Mouse (Mus musculus) right cerebral cortex, postnatal 10 days (tissue): ENCODE measurements around the gene Gm49776.
A peak's percentile ranks its signal among the peaks of the same experiment; 100 is the strongest.
"Not testable (repeated sequence)": the region's sequence is repeated elsewhere in the genome, so short reads cannot be mapped to it uniquely, and the experiment has no call there.

ENCODE experiments used
- DNase-seq, 2 experiments: peaks; one replicate each; pipeline ENCODE4 v3.0.0; 2021; ENCODE audit warnings: low spot score in 2 of 2

Gene Gm49776

DNA sequence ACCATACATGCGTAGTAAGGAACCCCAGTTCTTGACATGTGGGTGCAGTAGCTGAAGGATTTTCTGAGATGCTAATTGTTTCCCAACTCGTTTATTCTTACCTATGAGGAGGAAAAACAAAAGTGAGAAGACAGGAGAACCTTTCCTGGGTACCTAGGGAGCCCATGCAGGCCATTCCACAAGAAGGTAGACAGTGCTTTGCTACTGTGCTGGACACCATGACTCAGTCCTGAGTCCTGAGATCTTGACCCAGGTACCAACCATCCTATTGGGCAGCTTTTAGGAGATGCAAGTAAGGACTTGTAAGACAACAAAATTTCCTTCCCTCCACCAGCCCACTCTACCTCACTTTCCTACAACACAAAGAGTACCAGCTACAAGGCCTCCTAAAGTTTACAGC lies at the start of gene Gm49776:
Gene Gm49776, minus strand, starts transcription at position 101 of the 400 bp plus-strand sequence.
- DNase-seq, result no peak

DNA sequence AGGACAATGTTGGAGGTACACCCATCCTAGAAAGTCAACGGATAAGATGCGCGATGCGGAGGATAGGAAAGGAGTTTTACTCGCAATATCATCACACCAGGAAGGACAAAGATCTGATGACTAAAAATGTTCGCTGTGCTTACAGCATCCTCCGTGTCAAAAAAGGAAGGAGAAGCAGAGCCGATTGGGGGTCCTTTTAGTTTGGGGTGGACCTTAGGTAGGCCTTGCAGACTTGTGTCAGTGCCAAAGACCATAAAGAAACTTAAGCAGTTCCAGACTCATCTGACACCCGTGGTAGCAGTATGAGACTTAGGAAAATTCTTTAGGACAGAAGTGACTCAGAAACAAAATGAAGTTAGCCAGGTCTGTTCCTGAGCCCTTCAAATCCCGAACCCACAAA lies 31.5 kb upstream of the Gm49776 start:
- DNase-seq, result not testable (repeated sequence)

DNA sequence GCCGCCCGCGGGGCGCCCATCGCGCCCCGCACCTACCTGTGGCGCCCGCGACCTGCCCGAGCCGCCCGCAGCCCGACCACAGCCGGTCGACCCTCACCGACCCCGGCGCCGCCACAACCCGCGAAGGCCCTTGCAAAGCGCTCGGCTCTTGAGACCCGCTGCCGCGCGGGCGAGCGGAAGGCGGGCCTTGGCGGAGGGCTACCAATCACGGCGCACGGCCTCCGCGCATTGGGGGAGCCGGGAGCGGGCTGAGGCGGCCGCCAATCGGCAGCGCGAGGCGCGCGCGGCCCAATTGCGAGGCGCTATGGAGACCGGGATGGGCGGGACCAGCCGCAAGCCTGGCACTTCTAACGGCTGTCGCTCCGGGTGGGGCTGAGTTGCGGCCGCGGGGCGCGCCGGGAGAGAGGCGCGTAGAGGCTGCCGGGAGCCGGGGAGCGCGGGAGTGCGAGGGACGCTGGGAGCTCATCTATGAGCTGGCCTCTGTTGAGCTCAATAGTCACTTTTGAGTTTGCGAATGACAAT lies 31.0 kb upstream of the Gm49776 start, which contains the start of gene Dgcr8:
Gene Dgcr8, minus strand, starts transcription at position 180 of the 522 bp plus-strand sequence.
- DNase-seq, result peak; percentile 99

DNA sequence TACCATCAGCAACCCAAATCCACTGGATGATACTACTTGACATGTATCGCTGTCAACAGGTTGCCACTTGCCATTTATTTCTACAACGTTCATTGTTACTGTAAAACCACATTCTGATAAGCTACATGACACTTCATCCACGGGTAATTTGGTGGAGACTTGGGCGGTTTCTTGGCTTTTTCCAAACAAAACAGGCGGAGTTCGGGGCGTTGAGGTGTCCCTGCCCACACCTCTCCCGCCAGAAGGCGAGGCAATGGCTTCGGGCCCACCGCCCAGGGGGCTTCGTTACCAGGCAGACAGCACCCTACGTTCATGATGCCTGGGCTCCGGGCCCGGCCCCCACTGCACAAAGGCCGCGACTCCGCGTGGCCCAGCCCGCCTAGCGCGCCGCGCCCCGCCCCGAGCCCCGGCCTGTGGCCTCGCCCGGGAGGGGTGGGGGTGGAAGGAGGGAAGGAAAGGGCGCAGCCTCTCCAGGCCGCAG lies 30.5 kb upstream of the Gm49776 start:
- DNase-seq, result peak; percentile 61 to 70

DNA sequence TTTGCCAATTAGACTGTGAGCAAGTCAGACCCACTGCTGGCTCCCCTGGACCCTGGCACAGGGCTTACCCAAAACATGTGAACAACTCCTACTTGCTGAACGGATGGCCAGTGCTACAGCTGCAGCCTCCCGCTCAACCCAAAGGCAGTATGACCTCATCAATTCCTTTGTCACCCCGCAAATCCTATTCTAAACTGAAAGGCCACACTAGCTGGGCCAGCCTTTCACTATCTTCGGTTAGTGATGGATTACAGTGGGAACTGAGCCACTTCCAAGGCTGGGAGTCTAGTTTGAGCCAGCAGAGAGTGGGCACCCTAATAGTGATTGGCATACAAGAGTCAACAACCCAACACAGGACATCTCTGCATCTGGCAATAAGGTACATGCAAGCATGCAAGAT lies 30.0 kb upstream of the Gm49776 start:
- peak in 1 of 2 experiments; percentile 21 for DNase-seq

DNA sequence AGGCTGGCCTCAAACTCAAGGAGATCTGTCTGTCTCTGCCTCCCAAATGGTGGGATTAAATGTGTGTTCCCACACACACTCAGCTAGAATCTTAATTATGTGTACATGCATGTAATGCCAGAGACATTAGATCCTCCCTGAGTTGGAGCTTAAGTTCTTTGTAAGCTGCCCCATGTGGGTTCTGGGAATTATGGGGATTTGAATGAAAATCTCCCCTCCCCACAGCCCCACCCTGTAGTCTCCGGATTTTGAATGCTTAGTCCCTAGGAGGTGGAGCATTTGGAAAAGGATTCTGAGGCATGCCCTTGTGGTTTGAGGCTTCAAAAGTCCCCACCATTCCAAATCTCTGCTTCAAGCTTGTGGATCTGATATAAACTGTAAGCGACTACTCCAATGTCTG lies 17.0 kb upstream of the Gm49776 start:
- DNase-seq, result no peak

DNA sequence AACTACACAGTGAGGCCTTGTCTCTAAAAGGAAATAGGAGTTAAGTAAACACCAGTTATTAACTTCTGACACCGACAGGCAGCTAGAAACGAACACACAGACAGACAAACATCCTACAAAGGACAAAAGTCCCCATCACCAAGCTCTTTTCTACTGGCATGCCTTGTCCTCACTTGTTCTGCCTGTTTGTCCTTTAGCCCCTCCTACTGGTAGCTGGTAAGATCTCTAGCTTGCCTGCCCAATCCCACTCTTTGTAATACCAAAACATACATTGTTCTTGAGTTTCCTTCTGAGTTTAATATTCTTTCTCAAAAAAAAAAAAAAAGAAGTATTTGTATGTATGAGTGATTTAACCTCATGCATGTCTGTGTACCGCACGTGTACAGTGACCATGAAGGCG lies 10.1 kb upstream of the Gm49776 start:
- no peak for DNase-seq

DNA sequence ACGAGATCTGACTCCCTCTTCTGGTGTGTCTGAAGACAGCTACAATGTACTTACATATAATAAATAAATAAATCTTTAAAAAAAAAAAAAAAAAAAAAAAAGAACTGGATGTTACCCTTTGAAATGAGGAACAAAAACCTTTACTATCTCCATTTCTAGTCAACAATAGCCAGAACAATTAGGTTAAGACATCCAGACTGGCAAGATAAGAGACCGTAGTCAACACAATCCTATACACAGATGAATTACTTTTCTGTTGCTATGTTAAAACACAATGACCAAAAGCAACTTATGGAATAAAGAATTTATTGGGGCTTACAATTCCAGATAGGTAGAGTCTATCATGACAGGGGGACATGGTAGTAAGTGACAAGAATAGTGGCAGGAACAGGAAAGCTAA lies 6.9 kb upstream of the Gm49776 start:
- DNase-seq, result no peak

DNA sequence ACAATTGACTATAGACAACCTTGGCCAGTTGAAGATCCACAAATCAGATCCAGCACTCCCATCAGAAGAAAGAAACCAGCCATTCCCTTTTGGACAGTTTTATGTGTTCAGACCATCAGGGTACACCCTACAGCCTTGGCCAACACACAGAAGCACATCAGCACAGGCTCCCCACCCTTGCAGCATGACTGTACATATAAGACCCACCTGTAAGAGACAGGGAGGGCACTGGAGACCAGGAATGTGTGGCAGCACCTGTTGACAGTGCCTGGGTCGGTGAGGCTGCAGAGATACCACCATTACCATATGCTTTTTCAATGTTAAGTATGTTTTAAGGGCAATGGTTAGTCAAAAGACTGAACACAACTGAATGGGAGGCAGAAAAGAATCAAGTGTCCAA lies 4.3 kb downstream of the Gm49776 start:
- peak in 1 of 2 experiments; percentile 25 for DNase-seq

DNA sequence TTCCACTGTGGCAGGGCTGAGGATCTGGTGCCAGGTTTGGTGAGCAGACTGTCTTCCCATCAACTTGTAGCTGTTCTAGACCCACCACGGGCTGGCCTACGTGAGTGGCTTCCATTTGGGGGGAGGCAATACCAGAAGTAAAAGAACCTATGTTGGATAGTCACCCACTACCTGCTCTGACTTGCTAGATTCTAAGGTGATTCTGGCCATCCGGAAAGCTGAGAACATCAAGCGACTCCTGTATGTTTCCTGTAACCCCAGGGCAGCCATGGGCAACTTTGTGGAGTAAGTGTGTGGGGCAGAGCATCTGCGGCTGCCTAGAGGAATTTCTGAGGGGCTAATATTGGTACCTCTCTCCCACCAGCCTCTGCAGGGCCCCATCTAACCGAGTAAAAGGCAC lies 5.4 kb downstream of the Gm49776 start:
- DNase-seq, result no peak

DNA sequence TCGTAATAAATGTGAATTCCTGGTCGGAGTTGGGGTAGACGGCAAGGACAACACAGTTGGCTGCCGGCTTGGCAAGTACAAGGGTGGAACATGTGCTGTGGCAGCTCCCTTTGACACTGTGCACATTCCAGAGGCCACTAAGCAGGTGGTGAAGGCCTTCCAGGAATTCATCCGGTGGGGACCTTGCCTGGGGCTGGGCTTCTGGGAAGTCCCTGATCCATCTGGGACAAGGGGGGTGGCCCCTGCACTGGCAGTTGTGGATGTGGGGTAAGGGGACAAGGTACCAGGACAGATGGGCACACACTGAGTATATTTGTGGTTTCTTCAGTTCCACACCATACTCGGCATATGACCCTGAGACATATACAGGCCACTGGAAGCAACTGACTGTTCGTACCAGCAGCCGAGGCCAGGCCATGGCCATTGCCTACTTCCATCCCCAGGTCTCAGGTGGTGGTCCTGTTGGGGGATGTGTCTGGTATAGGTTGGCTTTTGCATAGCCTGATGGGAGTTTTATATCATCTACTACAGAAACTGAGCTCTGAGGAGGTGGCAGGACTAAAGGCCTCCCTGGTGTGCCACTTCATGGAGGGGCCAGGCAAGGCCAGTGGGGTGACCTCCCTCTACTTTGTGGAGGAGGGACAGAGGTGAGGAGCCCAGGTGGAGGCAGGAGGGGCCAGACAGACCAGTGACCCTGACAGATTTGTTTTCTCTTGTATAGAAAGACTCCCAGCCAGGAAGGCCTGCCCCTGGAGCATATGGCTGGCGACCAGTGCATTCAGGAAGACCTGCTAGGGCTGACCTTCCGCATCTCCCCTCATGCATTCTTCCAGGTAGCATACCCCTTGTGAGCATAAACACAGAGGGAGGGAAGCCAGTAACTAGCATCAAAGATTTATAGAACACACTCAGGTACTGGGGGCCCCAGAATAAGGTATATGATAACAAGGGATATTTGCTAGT lies 7.0 kb downstream of the Gm49776 start:
- DNase-seq, result peak in 1 of 2 experiments; percentile 40

DNA sequence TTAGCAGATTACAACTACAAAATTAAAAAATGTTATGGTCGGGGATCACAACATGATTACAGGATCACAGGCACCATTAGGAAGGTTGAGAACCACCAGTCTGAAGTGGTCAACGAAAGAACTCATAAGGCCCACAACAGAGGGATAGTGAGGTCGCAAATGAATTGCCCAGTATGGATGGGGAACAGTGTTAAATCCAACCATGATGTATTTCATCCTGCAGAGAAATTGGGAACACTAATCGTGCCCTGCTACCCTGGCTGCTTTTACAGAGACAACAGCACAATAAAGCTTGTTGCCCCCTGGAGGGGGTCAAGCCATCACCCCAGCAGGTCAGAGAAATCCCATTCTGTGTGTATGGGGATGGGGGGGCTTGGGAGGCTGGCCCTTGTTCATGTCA lies 7.9 kb downstream of the Gm49776 start:
- peak in 1 of 2 experiments; percentile 30 for DNase-seq

DNA sequence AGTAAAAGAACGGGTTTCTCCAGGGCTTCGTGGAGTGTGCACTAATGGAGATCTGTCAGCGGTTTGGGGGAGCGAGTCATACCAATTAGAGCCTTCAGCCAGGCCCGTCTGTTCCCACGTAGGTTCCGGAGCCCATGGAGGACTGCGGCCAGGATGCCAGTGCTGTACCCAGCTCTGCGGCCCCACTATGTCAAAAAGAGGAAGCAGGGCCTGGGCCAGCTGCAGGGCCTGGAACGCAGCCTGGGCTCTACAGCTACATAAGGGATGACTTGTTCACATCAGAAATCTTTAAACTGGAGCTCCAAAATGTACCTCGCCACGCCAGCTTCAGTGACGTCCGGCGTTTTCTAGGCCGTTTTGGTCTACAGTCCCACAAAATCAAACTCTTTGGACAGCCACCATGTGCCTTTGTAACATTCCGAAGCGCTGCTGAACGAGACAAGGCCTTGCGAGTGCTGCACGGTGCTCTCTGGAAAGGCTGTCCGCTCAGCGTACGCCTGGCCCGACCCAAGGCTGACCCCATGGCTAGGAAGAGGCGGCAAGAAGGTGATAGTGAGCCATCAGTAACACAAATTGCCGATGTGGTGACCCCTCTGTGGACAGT lies 8.7 kb downstream of the Gm49776 start:
- DNase-seq, result peak; percentile 72 to 81

DNA sequence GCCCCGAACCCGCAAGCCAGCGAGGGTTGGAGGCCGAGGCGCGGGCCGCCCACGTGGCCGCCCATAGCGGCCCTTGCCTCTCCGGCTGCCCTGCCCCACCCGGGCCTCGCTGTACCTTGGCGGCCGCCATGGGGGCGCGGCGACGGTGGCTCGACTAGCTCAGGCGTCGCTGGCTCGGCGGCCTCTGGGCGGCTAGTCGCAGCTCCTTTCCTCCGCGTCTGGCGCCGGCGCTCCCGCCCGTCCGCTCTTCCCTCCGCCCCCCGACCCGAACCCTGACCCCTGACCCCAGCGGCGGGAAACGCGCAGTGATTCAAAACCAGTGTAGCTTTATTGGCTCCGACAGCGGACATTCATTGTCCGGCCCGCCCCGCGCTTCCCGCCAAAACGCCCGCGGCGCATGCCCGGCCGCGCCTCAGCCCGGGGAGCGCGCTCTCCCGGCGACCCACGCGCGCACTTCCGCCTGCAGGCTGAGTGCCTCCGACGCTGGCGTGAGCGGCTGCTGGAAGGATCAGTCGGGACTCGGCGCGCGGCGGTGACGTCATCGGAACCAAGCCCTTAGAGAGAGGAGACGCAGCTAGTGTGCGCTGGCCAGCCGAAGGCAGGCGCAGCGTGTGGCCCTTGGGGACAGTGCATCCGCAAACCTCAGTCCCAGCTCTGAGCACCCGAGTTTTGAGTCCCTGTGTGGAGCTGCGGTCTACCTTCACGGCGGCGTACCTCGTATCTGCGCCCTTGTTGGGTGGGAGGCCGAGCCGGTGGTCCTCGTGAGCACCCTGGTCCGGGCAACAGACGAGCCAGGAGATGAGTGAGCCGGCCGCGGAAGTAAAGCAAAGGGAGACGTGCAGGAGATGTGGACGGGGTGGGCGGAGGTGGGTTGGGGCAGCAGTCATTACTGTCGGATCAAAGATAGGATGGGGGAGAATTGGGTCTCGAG lies 9.4 kb downstream of the Gm49776 start, which contains the start of the genes Trmt2a and Ranbp1:
Gene Trmt2a, plus strand, starts transcription at position 247 of the 931 bp plus-strand sequence.
Gene Ranbp1, minus strand, starts transcription at position 300 of the 931 bp plus-strand sequence.
- DNase-seq, result peak; percentile 99 to 100

DNA sequence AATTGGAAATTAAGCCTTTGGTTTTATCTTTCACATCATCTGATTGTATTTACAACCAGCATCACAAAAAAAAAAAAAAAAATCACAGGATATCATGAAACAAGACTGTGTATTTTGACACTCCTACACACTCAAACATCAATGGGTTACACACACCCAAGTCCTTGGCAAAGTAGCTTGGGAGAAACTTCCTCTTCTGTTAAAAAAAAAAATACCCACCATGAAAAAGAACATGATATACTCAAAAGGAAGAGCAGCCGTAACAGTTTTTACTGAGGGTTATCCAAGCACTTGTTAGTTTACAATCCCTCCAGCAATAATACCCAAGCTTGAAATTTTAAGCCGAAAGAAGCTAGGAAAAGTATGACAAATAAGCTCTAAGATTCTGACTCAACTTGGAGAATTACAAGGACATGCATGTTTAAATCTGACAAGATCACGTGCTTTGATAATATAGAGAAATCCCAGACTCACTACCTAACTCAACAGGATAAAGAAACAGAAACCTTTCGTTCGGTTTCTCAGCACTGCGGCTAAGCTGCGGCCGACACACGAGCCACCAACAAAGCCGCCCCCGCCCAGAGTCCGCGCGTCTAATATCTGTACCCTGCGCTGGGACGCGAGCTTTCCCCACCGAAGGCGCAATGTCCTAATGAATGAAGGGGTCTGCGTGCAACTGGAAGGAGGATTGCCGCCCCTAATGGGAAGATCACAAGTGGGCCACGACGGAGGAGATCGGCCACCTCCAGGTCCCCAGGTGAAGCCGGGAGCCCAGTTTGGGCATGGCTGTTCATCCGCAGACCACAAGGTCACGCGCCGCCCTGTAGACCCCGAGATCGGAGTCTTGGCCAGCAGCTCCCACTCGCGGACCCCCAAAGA lies 10.4 kb downstream of the Gm49776 start:
- DNase-seq, result no peak

DNA sequence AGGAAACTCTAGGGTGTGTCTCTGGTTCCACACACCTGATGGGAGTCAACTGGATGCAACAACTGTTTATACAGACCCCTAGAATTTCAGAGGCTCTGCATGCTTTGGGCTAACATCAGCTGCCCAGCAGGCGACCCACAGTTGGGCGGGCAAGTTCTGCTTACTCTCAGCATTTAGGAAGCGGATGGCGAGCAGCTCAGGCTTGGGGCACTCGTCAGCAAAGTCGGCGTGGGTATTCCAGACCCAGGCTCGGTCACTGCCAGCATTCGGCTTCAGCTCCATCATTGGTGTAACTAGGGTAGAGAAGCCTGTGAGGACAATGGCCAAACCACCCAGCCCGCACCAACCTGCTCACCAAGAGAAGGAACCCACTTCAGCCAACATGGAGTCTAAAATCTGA lies 16.5 kb downstream of the Gm49776 start:
- DNase-seq, result peak in 1 of 2 experiments; percentile 34

DNA sequence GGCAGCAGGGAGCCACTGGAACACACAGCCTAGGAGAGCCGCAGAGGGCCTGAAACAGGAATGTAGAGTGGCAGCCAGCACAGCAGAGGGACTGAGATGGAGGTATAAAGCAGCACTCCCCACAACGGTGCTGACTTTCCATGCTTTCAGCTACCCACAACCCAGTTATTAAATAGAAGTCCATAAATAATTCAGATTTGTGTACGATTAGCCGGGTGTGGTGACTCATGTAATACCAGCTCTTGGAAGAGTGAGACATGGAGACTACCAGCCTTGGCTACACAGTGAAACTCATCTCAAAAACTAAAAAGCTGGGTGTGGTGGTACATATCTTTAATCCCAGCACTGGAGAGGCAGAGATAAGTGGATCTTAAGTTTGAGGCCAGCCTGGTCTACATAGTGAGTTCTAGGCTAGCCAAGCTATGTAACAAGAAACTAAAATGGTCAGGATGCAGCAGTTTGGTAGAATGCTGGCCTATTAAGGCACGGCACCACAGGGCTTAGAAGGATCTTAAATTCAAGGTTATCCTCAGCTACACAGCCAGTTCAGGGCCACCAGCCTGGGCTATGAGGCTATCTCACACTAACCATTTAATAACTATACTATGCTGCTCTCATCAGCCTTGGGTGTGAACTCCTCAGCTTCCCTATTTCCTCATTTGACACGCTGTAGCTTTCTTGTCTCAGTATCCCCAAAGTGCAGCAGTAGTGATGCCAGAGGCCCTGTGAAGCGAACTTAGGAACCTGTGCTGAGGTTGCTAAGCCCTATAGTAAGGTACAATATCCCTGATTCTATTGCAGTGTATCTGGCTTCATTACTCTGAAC lies 21.2 kb downstream of the Gm49776 start:
- peak in 1 of 2 experiments; percentile 35 for DNase-seq

DNA sequence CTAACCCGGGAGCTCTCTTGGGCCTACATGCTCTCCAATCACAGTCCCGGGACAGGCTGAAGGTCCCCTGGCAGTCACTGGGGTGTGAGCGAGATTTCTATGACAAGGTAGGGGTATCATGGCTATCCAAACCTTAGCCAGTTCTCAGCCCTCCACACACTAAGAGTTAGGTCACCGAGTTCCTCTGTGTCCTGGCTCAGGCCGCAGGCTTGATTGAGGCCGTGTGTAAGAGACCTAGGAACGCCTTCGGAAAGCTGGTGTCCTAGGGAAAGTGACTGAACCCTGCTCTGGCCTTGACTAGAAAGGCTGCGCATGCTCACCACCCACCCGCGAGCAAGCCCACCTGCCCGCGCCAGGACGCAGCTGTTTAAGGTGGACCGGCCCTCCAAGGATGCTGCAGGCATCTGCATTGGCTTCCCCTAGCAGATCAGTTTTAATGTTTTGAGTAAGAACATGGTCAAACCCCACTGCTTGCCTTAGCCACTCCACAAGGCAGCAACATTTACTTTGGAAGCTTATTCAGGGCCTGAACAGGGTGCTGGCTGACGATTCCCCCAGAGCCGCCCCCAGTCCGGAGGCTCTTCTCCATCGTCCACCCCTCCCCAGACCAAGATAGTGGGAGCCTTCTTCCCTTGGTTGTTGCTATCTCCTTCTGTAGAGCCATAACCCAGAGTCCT lies 22.6 kb downstream of the Gm49776 start:
- peak; percentile 86 to 87 for DNase-seq
